Mouse (Mus musculus): ENCODE results near the gene Fcgrt.

DNA sequence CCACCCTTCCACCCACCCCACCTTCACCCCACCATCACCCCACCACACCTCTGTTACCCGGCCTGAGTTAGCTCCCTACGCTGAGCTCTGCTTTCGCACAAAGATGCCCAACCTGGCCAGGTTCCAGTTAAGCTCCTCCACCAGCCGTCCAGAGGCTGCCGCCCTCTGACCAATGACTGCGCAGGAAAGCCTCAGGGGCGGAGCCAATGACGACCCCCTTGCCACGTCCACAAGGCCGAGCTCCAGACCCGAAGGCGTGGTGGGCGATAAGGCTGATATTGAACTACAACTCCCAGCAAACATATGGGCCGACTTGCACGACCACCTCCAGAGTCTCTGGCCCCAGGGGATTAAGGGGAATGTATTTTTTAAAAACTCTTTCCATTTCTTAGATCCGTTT, 11.6 kb downstream of the Fcgrt start, which contains the start of gene Rcn3:
- TF ChIP-seq POLR2A (IDR thresholded peaks at IDR 0.05; ENCODE audit: insufficient read depth, low read depth, low read length) (no peak), CTCF (IDR thresholded peaks at IDR 0.05; ENCODE audit: insufficient read depth, low read depth, low read length) (no peak)
